Mouse (Mus musculus) ovary, adult 10 weeks (tissue): ENCODE measurements around the gene Aplnr. TPM values are rescaled to one million over a fixed set of nuclear protein-coding genes. Genes with fewer than 3 reads are reported as not detected.

ENCODE experiments used
- polyA plus RNA-seq: library from polyadenylated mRNA; stranded (reverse); fragments of 350-450 nt; fragmentation: Illumina TruSeq; extraction: RNeasy Lipid Tissue Mini Kit (QIAGEN cat#74804); gene quantifications from one replicate; pipeline ENCODE4 v1.2.3, GENCODE M21; 2014

The Aplnr gene
- 28.1 TPM for polyA plus RNA-seq

GRCm38 (mm10) chr2:85136089-85136488 is at the start of gene Aplnr:
Gene Aplnr, plus strand, starts transcription at chr2:85136225.

Other genes with a start within 250 kb of the Aplnr start
- gene Rtn4rl2, start 249.5 kb upstream of the Aplnr start, polyA plus RNA-seq: not detected
- gene Slc43a3, start 199.6 kb upstream of the Aplnr start, polyA plus RNA-seq: 39.9 TPM
- not detected for gene Prg2, start 155.8 kb upstream of the Aplnr start, polyA plus RNA-seq
- not detected for gene Prg3, start 148.0 kb upstream of the Aplnr start, polyA plus RNA-seq
- 178 TPM for gene Ssrp1, start 99.0 kb upstream of the Aplnr start, polyA plus RNA-seq
- gene P2rx3, start 98.8 kb upstream of the Aplnr start, polyA plus RNA-seq: not detected
- 0.43 TPM for gene Tnks1bp1, start 88.2 kb upstream of the Aplnr start, polyA plus RNA-seq
- 11.3 TPM for gene Lrrc55, start 61.0 kb downstream of the Aplnr start, polyA plus RNA-seq
- not detected for gene Olfr987, start 203.1 kb downstream of the Aplnr start, polyA plus RNA-seq
- not detected for gene Olfr988, start 227.0 kb downstream of the Aplnr start, polyA plus RNA-seq